Comparison of ENCODE assay signal across 30 mouse cellular contexts in genomic region chr2:148042126-148042640, GRCm38 (mm10). TPM values are rescaled to one million over a fixed set of nuclear protein-coding genes. Genes with fewer than 3 reads are reported as not detected.
DNase-seq lines count a peak whose midpoint lies in the region; ATAC-seq lines count a peak whose summit lies in the region.
"Had no signal": no experiment of that assay in that cellular context is flagged by ENCODE, and none has a peak within 500 bp of the region (broad histone marks: within the 10 kb centered on the region; RNA-seq: fewer than 3 reads in every experiment).

No protein-coding gene starts in this region.

- DNase-seq in embryo, embryonic 10.5 days (ENCODE audit: low spot score) = peak; percentile 24
- DNase-seq in embryo, embryonic 10 days (ENCODE audit: low spot score) = no peak
- no peak for DNase-seq in lung, postnatal 4 days
- DNase-seq in kidney, postnatal 14 days = no peak
- DNase-seq in urinary bladder, postnatal 36 days (ENCODE audit: low spot score in 2 of 2) = no peak
- DNase-seq: adrenal gland, adult 2 months; cerebellum, adult 2 months; cerebellum, postnatal 14 days; gastrocnemius, postnatal 10 days; heart, postnatal 4 days; kidney, adult 11 months; kidney, postnatal 25 days; lung, postnatal 36 days; right cerebral cortex, postnatal 4 days; thymus, postnatal 14 days had no signal

- peaks cover 14% of the 10 kb centered on the region for H3K4me1 ChIP-seq in lung, embryonic 15.5 days
- H3K4me1 ChIP-seq in midbrain, embryonic 12.5 days = peaks cover 9% of the 10 kb centered on the region; the same call in 1 of the 2 replicates
- H3K4me1 ChIP-seq in midbrain, embryonic 16.5 days (ENCODE audit: control insufficient read depth, insufficient read depth, low read length) = peaks cover 2% of the 10 kb centered on the region
- H3K4me1 ChIP-seq: liver, embryonic 15.5 days had no signal

- peak overlapping the region; percentile 95 for H3K27ac ChIP-seq in lung, embryonic 15.5 days
- H3K27ac ChIP-seq in midbrain, embryonic 12.5 days (replicated peaks) = peak overlapping the region; percentile 75; the same call in 1 of the 2 replicates
- H3K27ac ChIP-seq in midbrain, embryonic 16.5 days (ENCODE audit: low read length) = no peak overlapping the region
- H3K27ac ChIP-seq: forebrain, embryonic 13.5 days; hindbrain, embryonic 15.5 days; layer of hippocampus, adult 2 months; left cerebral cortex, adult 2 months; limb, embryonic 12.5 days; liver, embryonic 15.5 days had no signal

- H3K36me3 ChIP-seq in lung, embryonic 15.5 days = no peaks in the 10 kb centered on the region
- H3K36me3 ChIP-seq in midbrain, embryonic 12.5 days = no peaks in the 10 kb centered on the region
- H3K36me3 ChIP-seq in midbrain, embryonic 16.5 days (ENCODE audit: control insufficient read depth, insufficient read depth, low read length) = no peaks in the 10 kb centered on the region
- H3K36me3 ChIP-seq: hindbrain, embryonic 15.5 days; limb, embryonic 12.5 days; liver, embryonic 15.5 days had no signal

- no peak for ATAC-seq in lung, embryonic 15.5 days (ENCODE audit: borderline replicate concordance, extremely low read depth, low FRiP score, low TSS enrichment)
- ATAC-seq in midbrain, embryonic 12.5 days (ENCODE audit: low FRiP score, low read depth) = no peak
- ATAC-seq in midbrain, embryonic 16.5 days = no peak
- ATAC-seq: activated CD4-positive, CD25-positive, alpha-beta regulatory T cell, adult 4 months; forebrain, embryonic 13.5 days; inflammation-experienced regulatory T-cells, adult 6 months had no signal

- WGBS in lung, embryonic 15.5 days = 19% methylated on average over 3 of the region's 3 CpGs
- WGBS in midbrain, embryonic 12.5 days = 7% methylated on average over 3 of the region's 3 CpGs
- 6% methylated on average over 3 of the region's 3 CpGs for WGBS in midbrain, embryonic 16.5 days

- peaks cover 99% of the 10 kb centered on the region for H3K27me3 ChIP-seq in lung, embryonic 15.5 days
- H3K27me3 ChIP-seq in midbrain, embryonic 12.5 days = peaks cover 99% of the 10 kb centered on the region
- H3K27me3 ChIP-seq in midbrain, embryonic 16.5 days (ENCODE audit: control insufficient read depth, insufficient read depth, low read depth, low read length) = peaks cover 72% of the 10 kb centered on the region

- no peaks in the 10 kb centered on the region for H3K9me3 ChIP-seq in lung, embryonic 15.5 days
- H3K9me3 ChIP-seq in midbrain, embryonic 12.5 days = no peaks in the 10 kb centered on the region
- H3K9me3 ChIP-seq in midbrain, embryonic 16.5 days (replicated peaks; ENCODE audit: control insufficient read depth, low read length, poor library complexity, severe bottlenecking) = no peaks in the 10 kb centered on the region
- H3K9me3 ChIP-seq: forebrain, embryonic 13.5 days; hindbrain, embryonic 15.5 days; limb, embryonic 12.5 days; liver, embryonic 15.5 days had no signal

- H3K4me2 ChIP-seq in lung, embryonic 15.5 days = peak overlapping the region; percentile 54
- H3K4me2 ChIP-seq in midbrain, embryonic 12.5 days (replicated peaks) = peak overlapping the region; percentile 6
- H3K4me2 ChIP-seq in midbrain, embryonic 16.5 days (ENCODE audit: low read length) = no peak overlapping the region
- H3K4me2 ChIP-seq: forebrain, embryonic 13.5 days; heart, embryonic 11.5 days; hindbrain, embryonic 15.5 days; limb, embryonic 12.5 days; liver, embryonic 15.5 days had no signal

- H3K9ac ChIP-seq in lung, embryonic 15.5 days = peak overlapping the region; percentile 66
- no peak overlapping the region for H3K9ac ChIP-seq in midbrain, embryonic 12.5 days (replicated peaks)
- no peak overlapping the region for H3K9ac ChIP-seq in midbrain, embryonic 16.5 days (ENCODE audit: low read depth, low read length)
- H3K9ac ChIP-seq: forebrain, embryonic 13.5 days; hindbrain, embryonic 15.5 days; limb, embryonic 12.5 days; liver, embryonic 15.5 days had no signal

- H3K4me3 ChIP-seq in lung, embryonic 15.5 days = peak overlapping the region; percentile 43
- H3K4me3 ChIP-seq in midbrain, embryonic 12.5 days = no peak overlapping the region; the same call in 1 of the 2 replicates
- no peak overlapping the region for H3K4me3 ChIP-seq in midbrain, embryonic 16.5 days (ENCODE audit: low read depth, low read length)
- H3K4me3 ChIP-seq: forebrain, embryonic 13.5 days; hindbrain, embryonic 15.5 days; layer of hippocampus, adult 2 months; left cerebral cortex, adult 2 months; limb, embryonic 12.5 days; liver, embryonic 15.5 days; megakaryocyte, embryonic 14.5 days had no signal

RNA-seq across cellular contexts. Expression of gene Foxa2, which starts 4.6 kb away (rescaled TPM):
- polyA plus RNA-seq in lung, embryonic 15.5 days (2015; fragmentation: Nextera tagmentation; extraction: Ambion mirVana) = 38.4 and 40.6 TPM in 2 replicates
- polyA plus RNA-seq in midbrain, embryonic 12.5 days (2016; fragmentation: Nextera tagmentation; extraction: Ambion mirVana) = 6.7 and 14.0 TPM in 2 replicates
- 1.9 and 4.1 TPM in 2 replicates for polyA plus RNA-seq in midbrain, embryonic 16.5 days (2015; fragmentation: Nextera tagmentation; extraction: Ambion mirVana)
- polyA plus RNA-seq: activated CD4-positive, CD25-positive, alpha-beta regulatory T cell, adult 4 months; cerebellum, adult 2 months; cortical plate, adult 2 months; gonadal fat pad, adult 2 months; inflammation-experienced regulatory T-cells, adult 6 months; limb, embryonic 12.5 days had no signal
